Mouse (Mus musculus) hindbrain, embryonic 15.5 days (tissue): ENCODE data around the gene Hist1h2ah. TPM values are rescaled to one million over a fixed set of nuclear protein-coding genes. Genes with fewer than 3 reads are reported as not detected.
"Not testable (repeated sequence)": the region's sequence is repeated elsewhere in the genome, so short reads cannot be mapped to it uniquely, and the experiment has no call there.

Source experiments
- ATAC-seq: fragments of 200-750 bp; cut with Nextera tagmentation; 2 replicates; pipeline ENCODE4 v1.8.0; 2017; ENCODE audit warnings: low read depth, moderate number of reproducible peaks, moderate TSS enrichment; ENCODE audit not compliant: low FRiP score
- H3K27ac ChIP-seq: fragments of 300-500 bp; sonication (generic); replicated peaks from 2 replicates; pipeline ENCODE4 v1.5.1; 2015; ENCODE audit warnings: mild to moderate bottlenecking, inconsistent platforms
- H3K27me3 ChIP-seq: fragments of 300-500 bp; sonication (generic); 2 replicates; pipeline ENCODE4 v1.6.1; 2015; ENCODE audit warnings: control low read depth, inconsistent platforms
- H3K36me3 ChIP-seq: fragments of 300-500 bp; sonication (generic); 2 replicates; pipeline ENCODE4 v1.6.1; 2015; ENCODE audit warnings: control low read depth, inconsistent platforms
- H3K4me1 ChIP-seq: fragments of 300-500 bp; sonication (generic); replicated peaks from 2 replicates; pipeline ENCODE4 v1.6.1; 2015; ENCODE audit warnings: control low read depth, inconsistent platforms
- H3K4me2 ChIP-seq: fragments of 300-500 bp; sonication (generic); 2 replicates; pipeline ENCODE4 v1.6.1; 2015; ENCODE audit warnings: moderate library complexity, mild to moderate bottlenecking, inconsistent platforms
- H3K4me3 ChIP-seq: fragments of 300-500 bp; sonication (generic); 2 replicates; pipeline ENCODE4 v1.5.1; 2015; ENCODE audit warnings: mild to moderate bottlenecking, inconsistent platforms
- H3K9ac ChIP-seq: fragments of 300-500 bp; sonication (generic); 2 replicates; pipeline ENCODE4 v1.6.1; 2015; ENCODE audit warnings: inconsistent platforms
- H3K9me3 ChIP-seq: fragments of 300-500 bp; sonication (generic); 2 replicates; pipeline ENCODE4 v1.6.1; 2016; ENCODE audit warnings: control low read depth, inconsistent platforms
- WGBS: fragments of 180-500 bp; shearing (Covaris S2); methylation state at CpG from one replicate; pipeline ENCODE4 v1.1.7; 2015; 5-methylcytosine and 5-hydroxymethylcytosine counted together
- polyA plus RNA-seq: library from polyadenylated mRNA; unstranded; fragments of >200 nt; fragmentation: Nextera tagmentation; extraction: Ambion mirVana; gene quantifications from 2 replicates; pipeline ENCODE4 v1.2.1, GENCODE M21; 2015

Gene Hist1h2ah
- polyA plus RNA-seq, 1 experiment from 2014 or later = 2.2 TPM

GRCm38 (mm10) chr13:22043503-22044431 is 8.4 kb upstream of the Hist1h2ah start:
- Histone ChIP-seq H3K4me1 (peaks cover 35% of the 10 kb centered on the region), H3K4me2 (peak overlapping the region; percentile 82), H3K36me3 (no peaks in the 10 kb centered on the region), H3K9me3 (no peaks in the 10 kb centered on the region), H3K4me3 (peak overlapping the region; percentile 44), H3K27me3 (no peaks in the 10 kb centered on the region), H3K27ac (peak overlapping the region; percentile 88), H3K9ac (peak overlapping the region; percentile 44)
- peak; percentile 9 for ATAC-seq
- WGBS = 1% methylated on average over 10 of the region's 14 CpGs

- ATAC-seq = peak; percentile 95
- H3K36me3 ChIP-seq, H3K9me3 ChIP-seq, H3K27me3 ChIP-seq: not testable (repeated sequence)
- Histone ChIP-seq H3K4me1 (peaks cover 35% of the 10 kb centered on the region), H3K9ac (peak within 1 kb of the TSS; percentile 44), H3K27ac (peak within 1 kb of the TSS; percentile 88), H3K4me2 (peak within 1 kb of the TSS; percentile 82), H3K4me3 (peak within 1 kb of the TSS; percentile 44)
- under 1% methylated on average over 51 of the region's 80 CpGs for whole genome bisulfite sequencing
These were observed 7.5 kb upstream of the Hist1h2ah start, which contains the start of the genes Hist1h2ag and Hist1h2bj for GRCm38 (mm10) chr13:22042568-22043502. Gene Hist1h2ag, minus strand, starts transcription at chr13:22042944. Gene Hist1h2bj, plus strand, starts transcription at chr13:22043214.

GRCm38 (mm10) chr13:22041651-22042567 is 6.5 kb upstream of the Hist1h2ah start:
- no peaks in the 10 kb centered on the region for H3K9me3 ChIP-seq
- WGBS = 2% methylated on average over 13 of the region's 13 CpGs
- peak overlapping the region; percentile 44 for H3K4me3 ChIP-seq
- H3K9ac ChIP-seq = no peak overlapping the region
- no peaks in the 10 kb centered on the region for H3K36me3 ChIP-seq
- H3K4me1 ChIP-seq = peaks cover 35% of the 10 kb centered on the region
- H3K27ac ChIP-seq = peak overlapping the region; percentile 71
- peak overlapping the region; percentile 82 for H3K4me2 ChIP-seq
- H3K27me3 ChIP-seq = no peaks in the 10 kb centered on the region
- no peak for ATAC-seq

- Histone ChIP-seq H3K4me1 (peaks cover 42% of the 10 kb centered on the region), H3K4me2 (peak within 1 kb of the TSS; percentile 82), H3K27ac (peak within 1 kb of the TSS; percentile 80), H3K4me3 (peak within 1 kb of the TSS; percentile 44), H3K9ac (peak within 1 kb of the TSS; percentile 37)
- ATAC-seq = peak; percentile 71
- H3K9me3 ChIP-seq, H3K27me3 ChIP-seq, H3K36me3 ChIP-seq: not testable (repeated sequence)
- under 1% methylated on average over 26 of the region's 27 CpGs for WGBS
These were observed 5.8 kb upstream of the Hist1h2ah start, which contains the start of gene Hist1h4i for GRCm38 (mm10) chr13:22041142-22041536. Gene Hist1h4i, minus strand, starts transcription at chr13:22041362.

- WGBS = under 1% methylated on average over 23 of the region's 24 CpGs
- H3K36me3 ChIP-seq = no peaks in the 10 kb centered on the region
- H3K4me2 ChIP-seq = peak overlapping the region; percentile 82
- H3K27me3 ChIP-seq = no peaks in the 10 kb centered on the region
- peaks cover 43% of the 10 kb centered on the region for H3K4me1 ChIP-seq
- H3K9ac ChIP-seq = peak overlapping the region; percentile 37
- peak; percentile 6; the same call in 1 of the 2 replicates for ATAC-seq
- H3K4me3 ChIP-seq = peak overlapping the region; percentile 39
- H3K9me3 ChIP-seq = no peaks in the 10 kb centered on the region
- H3K27ac ChIP-seq = peak overlapping the region; percentile 80
These were observed 5.2 kb upstream of the Hist1h2ah start for GRCm38 (mm10) chr13:22040464-22041141.

GRCm38 (mm10) chr13:22039951-22040463 is 4.6 kb upstream of the Hist1h2ah start:
- 11% methylated on average over 2 of the region's 2 CpGs for WGBS
- H3K9ac ChIP-seq = peak overlapping the region; percentile 37; the same call in 1 of the 2 replicates
- peaks cover 43% of the 10 kb centered on the region for H3K4me1 ChIP-seq
- no peaks in the 10 kb centered on the region for H3K36me3 ChIP-seq
- no peaks in the 10 kb centered on the region for H3K27me3 ChIP-seq
- no peak for ATAC-seq
- H3K9me3 ChIP-seq = no peaks in the 10 kb centered on the region
- peak overlapping the region; percentile 80 for H3K27ac ChIP-seq
- H3K4me3 ChIP-seq = peak overlapping the region; percentile 39
- H3K4me2 ChIP-seq = peak overlapping the region; percentile 82

- H3K4me2 ChIP-seq = no peak overlapping the region
- H3K4me1 ChIP-seq = peaks cover 47% of the 10 kb centered on the region
- no peak overlapping the region for H3K27ac ChIP-seq
- H3K36me3 ChIP-seq = no peaks in the 10 kb centered on the region
- ATAC-seq = no peak
- 73% methylated on average over 5 of the region's 5 CpGs for WGBS
- H3K4me3 ChIP-seq = no peak overlapping the region
- H3K27me3 ChIP-seq = no peaks in the 10 kb centered on the region
- no peak overlapping the region for H3K9ac ChIP-seq
- no peaks in the 10 kb centered on the region for H3K9me3 ChIP-seq
These were observed 4.0 kb upstream of the Hist1h2ah start for GRCm38 (mm10) chr13:22039364-22039763.

- Histone ChIP-seq H3K4me2 (no peak overlapping the region), H3K27ac (no peak overlapping the region), H3K4me1 (peaks cover 38% of the 10 kb centered on the region), H3K9me3 (no peaks in the 10 kb centered on the region), H3K36me3 (no peaks in the 10 kb centered on the region), H3K9ac (no peak overlapping the region), H3K4me3 (no peak overlapping the region), H3K27me3 (no peaks in the 10 kb centered on the region)
- 88% methylated on average over 2 of the region's 2 CpGs for whole genome bisulfite sequencing
- no peak for ATAC-seq
These were observed 2.0 kb upstream of the Hist1h2ah start for GRCm38 (mm10) chr13:22037415-22037814.

GRCm38 (mm10) chr13:22036986-22037385 is 1.6 kb upstream of the Hist1h2ah start:
- H3K9me3 ChIP-seq = no peaks in the 10 kb centered on the region

GRCm38 (mm10) chr13:22036149-22036956 is 985 bp upstream of the Hist1h2ah start:
- Histone ChIP-seq H3K36me3 (no peaks in the 10 kb centered on the region), H3K9ac (peak overlapping the region; percentile 30), H3K27ac (peak overlapping the region; percentile 54; the same call in 1 of the 2 replicates), H3K9me3 (no peaks in the 10 kb centered on the region), H3K4me1 (peaks cover 27% of the 10 kb centered on the region), H3K4me3 (peak overlapping the region; percentile 43), H3K27me3 (no peaks in the 10 kb centered on the region), H3K4me2 (peak overlapping the region; percentile 74)
- 2% methylated on average over 20 of the region's 23 CpGs for WGBS
- ATAC-seq = no peak

More at GRCm38 (mm10) chr13:22036986-22037385, 1.6 kb upstream of the Hist1h2ah start:
- no peak overlapping the region for H3K4me3 ChIP-seq
- H3K36me3 ChIP-seq = no peaks in the 10 kb centered on the region
- 61% methylated on average over 3 of the region's 3 CpGs for WGBS
- peaks cover 34% of the 10 kb centered on the region for H3K4me1 ChIP-seq
- H3K4me2 ChIP-seq = peak overlapping the region; percentile 74
- no peak overlapping the region for H3K27ac ChIP-seq
- no peak overlapping the region for H3K9ac ChIP-seq
- no peak for ATAC-seq
- no peaks in the 10 kb centered on the region for H3K27me3 ChIP-seq
